Mouse (Mus musculus): Measurements from ENCODE around the gene Mrfap1. TPM values are rescaled to one million over a fixed set of nuclear protein-coding genes. Genes with fewer than 3 reads are reported as not detected.

Mrfap1 gene
- polyA plus RNA-seq, 1 experiment from 2014 or later = 280 TPM

- peak overlapping the region; percentile 80 for H3K4me2 ChIP-seq (ENCODE audit: low read depth, low read length)
- ATAC-seq = peak; percentile 64
These were observed 32.5 kb upstream of the Mrfap1 start for GRCm38 (mm10) chr5:36829098-36829497.

GRCm38 (mm10) chr5:36822907-36823306, 26.3 kb upstream of the Mrfap1 start:
- no peak overlapping the region for H3K27ac ChIP-seq (ENCODE audit: low read length)
- H3K36me3 ChIP-seq (ENCODE audit: control insufficient read depth, insufficient read depth, low read length) = peaks cover 13% of the 10 kb centered on the region; the same call in 1 of the 2 replicates
- H3K9me3 ChIP-seq (ENCODE audit: control insufficient read depth, low read length) = no peaks in the 10 kb centered on the region
- H3K4me1 ChIP-seq (ENCODE audit: control insufficient read depth, insufficient read depth, low read length) = no peaks in the 10 kb centered on the region
- H3K9ac ChIP-seq (ENCODE audit: low read depth, low read length) = no peak overlapping the region
- 88% methylated on average over 4 of the region's 4 CpGs for WGBS
- no peak for ATAC-seq
- H3K4me3 ChIP-seq (ENCODE audit: low read length) = no peak overlapping the region
- no peaks in the 10 kb centered on the region for H3K27me3 ChIP-seq (replicated peaks; ENCODE audit: control insufficient read depth, insufficient read depth, low read length)
- no peak overlapping the region for H3K4me2 ChIP-seq (ENCODE audit: low read depth, low read length)

More at GRCm38 (mm10) chr5:36829098-36829497, 32.5 kb upstream of the Mrfap1 start:
- Histone ChIP-seq H3K4me1 (ENCODE audit: control insufficient read depth, insufficient read depth, low read length) (no peaks in the 10 kb centered on the region; the same call in 1 of the 2 replicates), H3K4me3 (ENCODE audit: low read length) (peak overlapping the region; percentile 68; the same call in 1 of the 2 replicates), H3K9ac (ENCODE audit: low read depth, low read length) (no peak overlapping the region), H3K27ac (ENCODE audit: low read length) (no peak overlapping the region), H3K27me3 (replicated peaks; ENCODE audit: control insufficient read depth, insufficient read depth, low read length) (no peaks in the 10 kb centered on the region), H3K9me3 (ENCODE audit: control insufficient read depth, low read length) (no peaks in the 10 kb centered on the region), H3K36me3 (ENCODE audit: control insufficient read depth, insufficient read depth, low read length) (peaks cover 5% of the 10 kb centered on the region; the same call in 1 of the 2 replicates)
- WGBS = 70% methylated on average over 4 of the region's 4 CpGs

- no peak overlapping the region for H3K9ac ChIP-seq (ENCODE audit: low read depth, low read length)
- peaks cover 8% of the 10 kb centered on the region; the same call in 1 of the 2 replicates for H3K36me3 ChIP-seq (ENCODE audit: control insufficient read depth, insufficient read depth, low read length)
- H3K9me3 ChIP-seq (ENCODE audit: control insufficient read depth, low read length) = no peaks in the 10 kb centered on the region
- no peaks in the 10 kb centered on the region for H3K4me1 ChIP-seq (ENCODE audit: control insufficient read depth, insufficient read depth, low read length)
- ATAC-seq = peak; percentile 31; the same call in 1 of the 2 replicates
- H3K27ac ChIP-seq (ENCODE audit: low read length) = no peak overlapping the region
- H3K4me3 ChIP-seq (ENCODE audit: low read length) = no peak overlapping the region
- no peak overlapping the region for H3K4me2 ChIP-seq (ENCODE audit: low read depth, low read length)
- 50% methylated on average over 6 of the region's 6 CpGs for WGBS
- no peaks in the 10 kb centered on the region for H3K27me3 ChIP-seq (replicated peaks; ENCODE audit: control insufficient read depth, insufficient read depth, low read length)
These were observed 23.6 kb upstream of the Mrfap1 start for GRCm38 (mm10) chr5:36820142-36820541.

- WGBS = 84% methylated on average over 5 of the region's 5 CpGs
- no peak for ATAC-seq
These were observed 23.2 kb upstream of the Mrfap1 start for GRCm38 (mm10) chr5:36819742-36820141.

GRCm38 (mm10) chr5:36817738-36818137, 21.2 kb upstream of the Mrfap1 start:
- Histone ChIP-seq H3K36me3 (ENCODE audit: control insufficient read depth, insufficient read depth, low read length) (no peaks in the 10 kb centered on the region), H3K4me2 (ENCODE audit: low read depth, low read length) (no peak overlapping the region), H3K27me3 (replicated peaks; ENCODE audit: control insufficient read depth, insufficient read depth, low read length) (no peaks in the 10 kb centered on the region), H3K27ac (ENCODE audit: low read length) (no peak overlapping the region), H3K4me1 (ENCODE audit: control insufficient read depth, insufficient read depth, low read length) (no peaks in the 10 kb centered on the region), H3K9me3 (ENCODE audit: control insufficient read depth, low read length) (no peaks in the 10 kb centered on the region), H3K4me3 (ENCODE audit: low read length) (no peak overlapping the region), H3K9ac (ENCODE audit: low read depth, low read length) (no peak overlapping the region)
- 62% methylated on average over 3 of the region's 3 CpGs for WGBS
- ATAC-seq = no peak

More at GRCm38 (mm10) chr5:36819742-36820141, 23.2 kb upstream of the Mrfap1 start:
- Histone ChIP-seq H3K36me3 (ENCODE audit: control insufficient read depth, insufficient read depth, low read length) (peaks cover 8% of the 10 kb centered on the region; the same call in 1 of the 2 replicates), H3K27ac (ENCODE audit: low read length) (no peak overlapping the region), H3K27me3 (replicated peaks; ENCODE audit: control insufficient read depth, insufficient read depth, low read length) (no peaks in the 10 kb centered on the region), H3K4me3 (ENCODE audit: low read length) (no peak overlapping the region), H3K4me2 (ENCODE audit: low read depth, low read length) (no peak overlapping the region), H3K9me3 (ENCODE audit: control insufficient read depth, low read length) (no peaks in the 10 kb centered on the region), H3K9ac (ENCODE audit: low read depth, low read length) (no peak overlapping the region), H3K4me1 (ENCODE audit: control insufficient read depth, insufficient read depth, low read length) (no peaks in the 10 kb centered on the region)

- Histone ChIP-seq H3K27ac (ENCODE audit: low read length) (no peak overlapping the region), H3K27me3 (replicated peaks; ENCODE audit: control insufficient read depth, insufficient read depth, low read length) (no peaks in the 10 kb centered on the region), H3K36me3 (ENCODE audit: control insufficient read depth, insufficient read depth, low read length) (0 out of 2 replicates have a peak, but pooled peaks cover 4% of the 10 kb centered on the region), H3K9ac (ENCODE audit: low read depth, low read length) (no peak overlapping the region), H3K4me3 (ENCODE audit: low read length) (no peak overlapping the region), H3K4me1 (ENCODE audit: control insufficient read depth, insufficient read depth, low read length) (no peaks in the 10 kb centered on the region), H3K4me2 (ENCODE audit: low read depth, low read length) (no peak overlapping the region), H3K9me3 (ENCODE audit: control insufficient read depth, low read length) (no peaks in the 10 kb centered on the region)
- ATAC-seq = no peak
- 70% methylated on average over 6 of the region's 6 CpGs for WGBS
These were observed 18.0 kb upstream of the Mrfap1 start for GRCm38 (mm10) chr5:36814554-36814953.

- 0 out of 2 replicates have a peak, but pooled peaks cover 4% of the 10 kb centered on the region for H3K36me3 ChIP-seq (ENCODE audit: control insufficient read depth, insufficient read depth, low read length)
- H3K9ac ChIP-seq (ENCODE audit: low read depth, low read length) = no peak overlapping the region
- WGBS = 26% methylated on average over 3 of the region's 3 CpGs
- no peaks in the 10 kb centered on the region for H3K9me3 ChIP-seq (ENCODE audit: control insufficient read depth, low read length)
- no peak overlapping the region for H3K4me3 ChIP-seq (ENCODE audit: low read length)
- no peak overlapping the region for H3K4me2 ChIP-seq (ENCODE audit: low read depth, low read length)
- peak; percentile 55 for ATAC-seq
- no peak overlapping the region for H3K27ac ChIP-seq (ENCODE audit: low read length)
- H3K4me1 ChIP-seq (ENCODE audit: control insufficient read depth, insufficient read depth, low read length) = no peaks in the 10 kb centered on the region
- H3K27me3 ChIP-seq (replicated peaks; ENCODE audit: control insufficient read depth, insufficient read depth, low read length) = no peaks in the 10 kb centered on the region
These were observed 14.8 kb upstream of the Mrfap1 start for GRCm38 (mm10) chr5:36811413-36811812.

GRCm38 (mm10) chr5:36810634-36811033, 14.1 kb upstream of the Mrfap1 start:
- Histone ChIP-seq H3K9ac (ENCODE audit: low read depth, low read length) (no peak overlapping the region), H3K27me3 (replicated peaks; ENCODE audit: control insufficient read depth, insufficient read depth, low read length) (no peaks in the 10 kb centered on the region), H3K36me3 (ENCODE audit: control insufficient read depth, insufficient read depth, low read length) (0 out of 2 replicates have a peak, but pooled peaks cover 4% of the 10 kb centered on the region), H3K4me1 (ENCODE audit: control insufficient read depth, insufficient read depth, low read length) (no peaks in the 10 kb centered on the region), H3K9me3 (ENCODE audit: control insufficient read depth, low read length) (no peaks in the 10 kb centered on the region), H3K4me3 (ENCODE audit: low read length) (no peak overlapping the region), H3K4me2 (ENCODE audit: low read depth, low read length) (no peak overlapping the region), H3K27ac (ENCODE audit: low read length) (no peak overlapping the region)
- WGBS = 76% methylated on average over 3 of the region's 3 CpGs
- 0 out of 2 replicates have a peak, but pooled peaks have one; percentile 8 for ATAC-seq

GRCm38 (mm10) chr5:36809123-36809522, 12.6 kb upstream of the Mrfap1 start:
- Histone ChIP-seq H3K4me1 (ENCODE audit: control insufficient read depth, insufficient read depth, low read length) (no peaks in the 10 kb centered on the region), H3K9me3 (ENCODE audit: control insufficient read depth, low read length) (no peaks in the 10 kb centered on the region), H3K9ac (ENCODE audit: low read depth, low read length) (no peak overlapping the region), H3K36me3 (ENCODE audit: control insufficient read depth, insufficient read depth, low read length) (0 out of 2 replicates have a peak, but pooled peaks cover 4% of the 10 kb centered on the region), H3K27me3 (replicated peaks; ENCODE audit: control insufficient read depth, insufficient read depth, low read length) (no peaks in the 10 kb centered on the region), H3K4me2 (ENCODE audit: low read depth, low read length) (no peak overlapping the region), H3K27ac (ENCODE audit: low read length) (no peak overlapping the region), H3K4me3 (ENCODE audit: low read length) (no peak overlapping the region)
- ATAC-seq = no peak
- WGBS = 90% methylated on average over 7 of the region's 7 CpGs

GRCm38 (mm10) chr5:36807106-36807505, 10.5 kb upstream of the Mrfap1 start:
- Histone ChIP-seq H3K4me3 (ENCODE audit: low read length) (no peak overlapping the region), H3K4me1 (ENCODE audit: control insufficient read depth, insufficient read depth, low read length) (no peaks in the 10 kb centered on the region), H3K9me3 (ENCODE audit: control insufficient read depth, low read length) (no peaks in the 10 kb centered on the region), H3K27ac (ENCODE audit: low read length) (no peak overlapping the region), H3K36me3 (ENCODE audit: control insufficient read depth, insufficient read depth, low read length) (0 out of 2 replicates have a peak, but pooled peaks cover 4% of the 10 kb centered on the region), H3K9ac (ENCODE audit: low read depth, low read length) (no peak overlapping the region), H3K27me3 (replicated peaks; ENCODE audit: control insufficient read depth, insufficient read depth, low read length) (no peaks in the 10 kb centered on the region), H3K4me2 (ENCODE audit: low read depth, low read length) (no peak overlapping the region)
- WGBS = 28% methylated on average over 5 of the region's 5 CpGs
- ATAC-seq = no peak

Measured in intestine, embryonic 16.5 days (tissue).